Mouse (Mus musculus) heart, postnatal 0 days (tissue): ENCODE measurements around the gene Arcn1.

Experiments used
- CTCF ChIP-seq: IDR thresholded peaks from 2 replicates; pipeline ENCODE4 v1.5.1; 2016; ENCODE audit warnings: antibody characterized with exemption, control low read depth, low read depth
- EP300 ChIP-seq: IDR thresholded peaks from 2 replicates; pipeline ENCODE4 v1.6.1; 2016; ENCODE audit warnings: antibody characterized with exemption, low read depth

DNA sequence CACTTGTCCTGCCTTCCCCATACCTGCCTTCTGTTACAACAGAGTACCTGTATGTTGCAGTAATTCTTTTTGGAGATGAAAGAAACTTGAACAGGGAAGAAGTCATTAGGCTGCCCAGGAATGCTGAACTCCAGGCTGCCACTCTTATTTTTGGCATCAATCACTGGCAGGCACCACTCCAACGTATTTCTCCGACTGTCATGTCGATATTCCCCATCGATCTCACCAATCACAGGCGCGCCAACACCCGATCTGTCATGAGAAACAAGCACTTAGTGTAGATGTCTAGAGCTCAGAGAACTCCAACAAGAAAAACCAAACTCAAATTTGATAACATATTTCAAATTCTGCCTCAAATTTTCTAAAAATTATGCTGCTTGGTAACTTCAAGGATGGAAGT, 22.3 kb downstream of the Arcn1 start:
- no peak for TF ChIP-seq EP300
- TF ChIP-seq CTCF, result no peak
